Mouse (Mus musculus): ENCODE measurements around the gene Pigq. TPM values are rescaled to one million over a fixed set of nuclear protein-coding genes. Genes with fewer than 3 reads are reported as not detected.

Pigq gene
- total and polyA plus RNA-seq, 2 experiments from 2014 or later: 47.2 to 67.9 TPM

DNA sequence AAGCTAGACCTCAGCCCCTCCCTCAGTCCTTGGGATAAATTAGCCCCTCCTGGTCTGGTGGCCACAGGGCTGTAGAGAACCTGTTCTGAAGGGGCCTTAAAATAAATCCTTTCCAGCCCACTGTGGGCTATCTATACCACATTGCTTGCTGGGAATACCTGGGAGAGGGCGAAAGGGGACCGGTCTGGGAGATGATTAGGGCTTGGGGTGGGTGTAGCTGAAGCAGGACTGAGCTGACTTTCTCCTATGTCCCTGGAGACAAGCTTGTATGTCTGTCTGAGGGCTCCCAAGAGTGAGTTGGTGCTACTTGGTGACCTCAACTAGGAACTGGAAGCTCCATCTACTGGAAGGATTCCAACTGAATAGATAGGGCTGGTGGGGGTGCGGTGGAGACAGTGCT is 67.7 kb downstream of the Pigq start:
- H3K36me3 ChIP-seq (replicated peaks; ENCODE audit: control insufficient read depth, insufficient read depth, low read length): 0 out of 2 replicates have a peak, but pooled peaks cover 3% of the 10 kb centered on the region
- whole genome bisulfite sequencing: 59% methylated on average over 3 of the region's 3 CpGs
- no peak overlapping the region for H3K4me2 ChIP-seq (ENCODE audit: low read depth, low read length)

More for the DNA sequence above, 67.7 kb downstream of the Pigq start:
- DNase-seq (ENCODE audit: low spot score) (no peak), ATAC-seq (ENCODE audit: insufficient read depth, low read depth) (no peak)
- H3K27me3 ChIP-seq (ENCODE audit: control insufficient read depth, insufficient read depth, low read length): no peaks in the 10 kb centered on the region
- no peak for TF ChIP-seq CTCF (IDR thresholded peaks at IDR 0.05; ENCODE audit: low read depth)
- TF ChIP-seq EP300 (IDR thresholded peaks at IDR 0.05; ENCODE audit: low read depth): no peak
- H3K9ac ChIP-seq (replicated peaks; ENCODE audit: low read depth, low read length): no peak overlapping the region
- no peak overlapping the region for H3K4me3 ChIP-seq (ENCODE audit: low read depth, low read length)
- peaks cover 18% of the 10 kb centered on the region; the same call in 1 of the 2 replicates for H3K4me1 ChIP-seq (ENCODE audit: control insufficient read depth, insufficient read depth)
- no peak overlapping the region for H3K27ac ChIP-seq (ENCODE audit: low read depth)
- H3K9me3 ChIP-seq (replicated peaks; ENCODE audit: control insufficient read depth, low read length): no peaks in the 10 kb centered on the region

Other genes starting within 250 kb of the Pigq start
Only the 30 nearest of the 32 such genes appear.
- 3.2 and 4.9 TPM in 2 replicates for gene Rpusd1, start 217.3 kb downstream of the Pigq start, total RNA-seq (2014; rRNA removed; ENCODE audit: low replicate concordance)
- gene Rpusd1, start 217.3 kb downstream of the Pigq start, polyA plus RNA-seq (2015; fragmentation: Nextera tagmentation; extraction: Ambion mirVana): 9.3 and 9.5 TPM in 2 replicates
- not detected in 2 replicates for gene Mslnl, start 208.9 kb downstream of the Pigq start, total RNA-seq (2014; rRNA removed; ENCODE audit: low replicate concordance)
- gene Mslnl, start 208.9 kb downstream of the Pigq start, polyA plus RNA-seq (2015; fragmentation: Nextera tagmentation; extraction: Ambion mirVana): not detected in 2 replicates
- gene Msln, start 190.6 kb downstream of the Pigq start, total RNA-seq (2014; rRNA removed; ENCODE audit: low replicate concordance): 45.4 and 83.3 TPM in 2 replicates
- 58.5 and 60.3 TPM in 2 replicates for gene Msln, start 190.6 kb downstream of the Pigq start, polyA plus RNA-seq (2015; fragmentation: Nextera tagmentation; extraction: Ambion mirVana)
- 36.8 and 86.7 TPM in 2 replicates for gene Narfl, start 171.2 kb downstream of the Pigq start, total RNA-seq (2014; rRNA removed; ENCODE audit: low replicate concordance)
- 45.1 and 47.7 TPM in 2 replicates for gene Narfl, start 171.2 kb downstream of the Pigq start, polyA plus RNA-seq (2015; fragmentation: Nextera tagmentation; extraction: Ambion mirVana)
- gene Haghl, start 159.3 kb downstream of the Pigq start, total RNA-seq (2014; rRNA removed; ENCODE audit: low replicate concordance): 50.3 and 59.4 TPM in 2 replicates
- gene Haghl, start 159.3 kb downstream of the Pigq start, polyA plus RNA-seq (2015; fragmentation: Nextera tagmentation; extraction: Ambion mirVana): 46.1 and 47.7 TPM in 2 replicates
- not detected in 2 replicates for gene Ccdc78, start 158.4 kb downstream of the Pigq start, total RNA-seq (2014; rRNA removed; ENCODE audit: low replicate concordance)
- gene Ccdc78, start 158.4 kb downstream of the Pigq start, polyA plus RNA-seq (2015; fragmentation: Nextera tagmentation; extraction: Ambion mirVana): 0.12 and 0.55 TPM in 2 replicates
- gene Fam173a, start 152.0 kb downstream of the Pigq start, total RNA-seq (2014; rRNA removed; ENCODE audit: low replicate concordance): 32.0 and 32.5 TPM in 2 replicates
- 55.6 and 63.1 TPM in 2 replicates for gene Fam173a, start 152.0 kb downstream of the Pigq start, polyA plus RNA-seq (2015; fragmentation: Nextera tagmentation; extraction: Ambion mirVana)
- not detected in 2 replicates for gene AC134908.4, start 149.3 kb downstream of the Pigq start, total RNA-seq (2014; rRNA removed; ENCODE audit: low replicate concordance)
- gene AC134908.4, start 149.3 kb downstream of the Pigq start, polyA plus RNA-seq (2015; fragmentation: Nextera tagmentation; extraction: Ambion mirVana): 0.66 TPM in 1 of 2 replicates, not detected in the other
- 38.5 and 75.3 TPM in 2 replicates for gene Metrn, start 147.8 kb downstream of the Pigq start, total RNA-seq (2014; rRNA removed; ENCODE audit: low replicate concordance)
- gene Metrn, start 147.8 kb downstream of the Pigq start, polyA plus RNA-seq (2015; fragmentation: Nextera tagmentation; extraction: Ambion mirVana): 18.2 and 21.0 TPM in 2 replicates
- 2.1 TPM in 1 of 2 replicates, not detected in the other for gene Fbxl16, start 135.9 kb downstream of the Pigq start, total RNA-seq (2014; rRNA removed; ENCODE audit: low replicate concordance)
- gene Fbxl16, start 135.9 kb downstream of the Pigq start, polyA plus RNA-seq (2015; fragmentation: Nextera tagmentation; extraction: Ambion mirVana): 0.25 and 0.48 TPM in 2 replicates
- 13.3 and 20.8 TPM in 2 replicates for gene Wdr24, start 121.3 kb downstream of the Pigq start, total RNA-seq (2014; rRNA removed; ENCODE audit: low replicate concordance)
- 9.6 and 10.5 TPM in 2 replicates for gene Wdr24, start 121.3 kb downstream of the Pigq start, polyA plus RNA-seq (2015; fragmentation: Nextera tagmentation; extraction: Ambion mirVana)
- gene Jmjd8, start 116.1 kb downstream of the Pigq start, total RNA-seq (2014; rRNA removed; ENCODE audit: low replicate concordance): 32.2 and 34.6 TPM in 2 replicates
- gene Jmjd8, start 116.1 kb downstream of the Pigq start, polyA plus RNA-seq (2015; fragmentation: Nextera tagmentation; extraction: Ambion mirVana): 26.1 and 26.2 TPM in 2 replicates
- gene Stub1, start 111.5 kb downstream of the Pigq start, total RNA-seq (2014; rRNA removed; ENCODE audit: low replicate concordance): 115 and 154 TPM in 2 replicates
- gene Stub1, start 111.5 kb downstream of the Pigq start, polyA plus RNA-seq (2015; fragmentation: Nextera tagmentation; extraction: Ambion mirVana): 212 and 219 TPM in 2 replicates
- 1.7 and 2.3 TPM in 2 replicates for gene Rhbdl1, start 107.6 kb downstream of the Pigq start, total RNA-seq (2014; rRNA removed; ENCODE audit: low replicate concordance)
- 1.7 and 2.2 TPM in 2 replicates for gene Rhbdl1, start 107.6 kb downstream of the Pigq start, polyA plus RNA-seq (2015; fragmentation: Nextera tagmentation; extraction: Ambion mirVana)
- gene Gm20683, start 103.2 kb downstream of the Pigq start, total RNA-seq (2014; rRNA removed; ENCODE audit: low replicate concordance): 3.8 TPM in 1 of 2 replicates, not detected in the other
- 1.5 and 1.8 TPM in 2 replicates for gene Gm20683, start 103.2 kb downstream of the Pigq start, polyA plus RNA-seq (2015; fragmentation: Nextera tagmentation; extraction: Ambion mirVana)
- gene Rhot2, start 100.1 kb downstream of the Pigq start, total RNA-seq (2014; rRNA removed; ENCODE audit: low replicate concordance): 88.2 and 116 TPM in 2 replicates
- gene Rhot2, start 100.1 kb downstream of the Pigq start, polyA plus RNA-seq (2015; fragmentation: Nextera tagmentation; extraction: Ambion mirVana): 27.1 and 27.5 TPM in 2 replicates
- 19.3 and 36.7 TPM in 2 replicates for gene Wdr90, start 83.4 kb downstream of the Pigq start, total RNA-seq (2014; rRNA removed; ENCODE audit: low replicate concordance)
- 3.1 and 4.2 TPM in 2 replicates for gene Wdr90, start 83.4 kb downstream of the Pigq start, polyA plus RNA-seq (2015; fragmentation: Nextera tagmentation; extraction: Ambion mirVana)
- gene Mcrip2, start 76.2 kb downstream of the Pigq start, total RNA-seq (2014; rRNA removed; ENCODE audit: low replicate concordance): 202 and 225 TPM in 2 replicates
- gene Mcrip2, start 76.2 kb downstream of the Pigq start, polyA plus RNA-seq (2015; fragmentation: Nextera tagmentation; extraction: Ambion mirVana): 346 and 357 TPM in 2 replicates
- 23.1 and 28.1 TPM in 2 replicates for gene Mettl26, start 69.9 kb downstream of the Pigq start, total RNA-seq (2014; rRNA removed; ENCODE audit: low replicate concordance)
- gene Mettl26, start 69.9 kb downstream of the Pigq start, polyA plus RNA-seq (2015; fragmentation: Nextera tagmentation; extraction: Ambion mirVana): 27.8 and 28.0 TPM in 2 replicates
- gene Wfikkn1, start 64.1 kb downstream of the Pigq start, total RNA-seq (2014; rRNA removed; ENCODE audit: low replicate concordance): not detected in 2 replicates
- 0.07 and 0.11 TPM in 2 replicates for gene Wfikkn1, start 64.1 kb downstream of the Pigq start, polyA plus RNA-seq (2015; fragmentation: Nextera tagmentation; extraction: Ambion mirVana)
- 11.4 and 22.5 TPM in 2 replicates for gene Rab40c, start 25.2 kb downstream of the Pigq start, total RNA-seq (2014; rRNA removed; ENCODE audit: low replicate concordance)
- 10.3 and 10.4 TPM in 2 replicates for gene Rab40c, start 25.2 kb downstream of the Pigq start, polyA plus RNA-seq (2015; fragmentation: Nextera tagmentation; extraction: Ambion mirVana)
- gene Nhlrc4, start within 50 bp of the Pigq start, total RNA-seq (2014; rRNA removed; ENCODE audit: low replicate concordance): not detected in 2 replicates
- 0.19 TPM in 1 of 2 replicates, not detected in the other for gene Nhlrc4, start within 50 bp of the Pigq start, polyA plus RNA-seq (2015; fragmentation: Nextera tagmentation; extraction: Ambion mirVana)
- not detected in 2 replicates for gene A930017K11Rik, start 7.6 kb upstream of the Pigq start, total RNA-seq (2014; rRNA removed; ENCODE audit: low replicate concordance)
- not detected in 2 replicates for gene A930017K11Rik, start 7.6 kb upstream of the Pigq start, polyA plus RNA-seq (2015; fragmentation: Nextera tagmentation; extraction: Ambion mirVana)
- gene Capn15, start 40.9 kb upstream of the Pigq start, total RNA-seq (2014; rRNA removed; ENCODE audit: low replicate concordance): 6.0 and 8.7 TPM in 2 replicates
- gene Capn15, start 40.9 kb upstream of the Pigq start, polyA plus RNA-seq (2015; fragmentation: Nextera tagmentation; extraction: Ambion mirVana): 7.0 and 7.4 TPM in 2 replicates
- gene Rab11fip3, start 124.6 kb upstream of the Pigq start, total RNA-seq (2014; rRNA removed; ENCODE audit: low replicate concordance): 7.9 and 12.4 TPM in 2 replicates
- gene Rab11fip3, start 124.6 kb upstream of the Pigq start, polyA plus RNA-seq (2015; fragmentation: Nextera tagmentation; extraction: Ambion mirVana): 6.1 and 8.7 TPM in 2 replicates
- gene Decr2, start 145.4 kb upstream of the Pigq start, total RNA-seq (2014; rRNA removed; ENCODE audit: low replicate concordance): 35.3 and 44.6 TPM in 2 replicates
- gene Decr2, start 145.4 kb upstream of the Pigq start, polyA plus RNA-seq (2015; fragmentation: Nextera tagmentation; extraction: Ambion mirVana): 35.3 and 36.6 TPM in 2 replicates
- gene Nme4, start 150.7 kb upstream of the Pigq start, total RNA-seq (2014; rRNA removed; ENCODE audit: low replicate concordance): 28.5 and 60.6 TPM in 2 replicates
- 26.5 and 27.5 TPM in 2 replicates for gene Nme4, start 150.7 kb upstream of the Pigq start, polyA plus RNA-seq (2015; fragmentation: Nextera tagmentation; extraction: Ambion mirVana)
- gene Tmem8, start 168.4 kb upstream of the Pigq start, total RNA-seq (2014; rRNA removed; ENCODE audit: low replicate concordance): 2.1 and 2.5 TPM in 2 replicates
- gene Tmem8, start 168.4 kb upstream of the Pigq start, polyA plus RNA-seq (2015; fragmentation: Nextera tagmentation; extraction: Ambion mirVana): 0.51 and 0.69 TPM in 2 replicates
- 213 and 275 TPM in 2 replicates for gene Mrpl28, start 178.6 kb upstream of the Pigq start, total RNA-seq (2014; rRNA removed; ENCODE audit: low replicate concordance)
- 222 and 226 TPM in 2 replicates for gene Mrpl28, start 178.6 kb upstream of the Pigq start, polyA plus RNA-seq (2015; fragmentation: Nextera tagmentation; extraction: Ambion mirVana)
- gene Axin1, start 193.8 kb upstream of the Pigq start, total RNA-seq (2014; rRNA removed; ENCODE audit: low replicate concordance): 15.9 and 21.2 TPM in 2 replicates
- gene Axin1, start 193.8 kb upstream of the Pigq start, polyA plus RNA-seq (2015; fragmentation: Nextera tagmentation; extraction: Ambion mirVana): 3.3 and 4.2 TPM in 2 replicates